Mouse (Mus musculus): Measurements from ENCODE around the gene Fam131a. TPM values are rescaled to one million over a fixed set of nuclear protein-coding genes. Genes with fewer than 3 reads are reported as not detected.

The Fam131a gene
- total and polyA plus RNA-seq, 2 experiments from 2014 or later, result 8.7 to 25.5 TPM

GRCm38 (mm10) chr16:20695622-20696323 is 2.7 kb downstream of the Fam131a start:
- H3K9me3 ChIP-seq (replicated peaks; ENCODE audit: control insufficient read depth, low read length), result no peaks in the 10 kb centered on the region
- no peak for TF ChIP-seq CTCF (IDR thresholded peaks at IDR 0.05; ENCODE audit: low read depth)
- peak; percentile 16; the same call in 1 of the 2 replicates for TF ChIP-seq EP300 (IDR thresholded peaks at IDR 0.05; ENCODE audit: low read depth)
- H3K4me3 ChIP-seq (ENCODE audit: low read depth, low read length), result peak overlapping the region; percentile 35
- ATAC-seq (ENCODE audit: insufficient read depth, low read depth), result peak; percentile 60
- H3K9ac ChIP-seq (replicated peaks; ENCODE audit: low read depth, low read length), result no peak overlapping the region; the same call in 1 of the 2 replicates
- H3K27ac ChIP-seq (ENCODE audit: low read depth), result peak overlapping the region; percentile 63
- peaks cover 30% of the 10 kb centered on the region for H3K36me3 ChIP-seq (replicated peaks; ENCODE audit: control insufficient read depth, insufficient read depth, low read length)
- peak; percentile 73 for DNase-seq (ENCODE audit: low spot score)
- H3K27me3 ChIP-seq (ENCODE audit: control insufficient read depth, insufficient read depth, low read length), result no peaks in the 10 kb centered on the region
- peak overlapping the region; percentile 55 for H3K4me2 ChIP-seq (ENCODE audit: low read depth, low read length)
- H3K4me1 ChIP-seq (ENCODE audit: control insufficient read depth, insufficient read depth), result peaks cover 18% of the 10 kb centered on the region
- WGBS, result 4% methylated on average over 44 of the region's 46 CpGs

GRCm38 (mm10) chr16:20699266-20699665 is 6.2 kb downstream of the Fam131a start:
- ATAC-seq (ENCODE audit: insufficient read depth, low read depth) (no peak), DNase-seq (ENCODE audit: low spot score) (no peak)
- TF ChIP-seq CTCF (IDR thresholded peaks at IDR 0.05; ENCODE audit: low read depth) (no peak), EP300 (IDR thresholded peaks at IDR 0.05; ENCODE audit: low read depth) (no peak)
- Histone ChIP-seq H3K9me3 (replicated peaks; ENCODE audit: control insufficient read depth, low read length) (no peaks in the 10 kb centered on the region), H3K4me2 (ENCODE audit: low read depth, low read length) (no peak overlapping the region), H3K27me3 (ENCODE audit: control insufficient read depth, insufficient read depth, low read length) (no peaks in the 10 kb centered on the region), H3K27ac (ENCODE audit: low read depth) (no peak overlapping the region), H3K36me3 (replicated peaks; ENCODE audit: control insufficient read depth, insufficient read depth, low read length) (peaks cover 24% of the 10 kb centered on the region; the same call in 1 of the 2 replicates), H3K4me1 (ENCODE audit: control insufficient read depth, insufficient read depth) (peaks cover 16% of the 10 kb centered on the region; the same call in 1 of the 2 replicates), H3K4me3 (ENCODE audit: low read depth, low read length) (no peak overlapping the region), H3K9ac (replicated peaks; ENCODE audit: low read depth, low read length) (no peak overlapping the region)
- 67% methylated on average over 5 of the region's 5 CpGs for WGBS

- H3K9me3 ChIP-seq (replicated peaks; ENCODE audit: control insufficient read depth, low read length), result no peaks in the 10 kb centered on the region
- WGBS, result 48% methylated on average over 5 of the region's 5 CpGs
- peaks cover 14% of the 10 kb centered on the region; the same call in 1 of the 2 replicates for H3K4me1 ChIP-seq (ENCODE audit: control insufficient read depth, insufficient read depth)
- H3K4me3 ChIP-seq (ENCODE audit: low read depth, low read length), result no peak overlapping the region
- H3K27me3 ChIP-seq (ENCODE audit: control insufficient read depth, insufficient read depth, low read length), result no peaks in the 10 kb centered on the region
- DNase-seq (ENCODE audit: low spot score) (no peak), ATAC-seq (ENCODE audit: insufficient read depth, low read depth) (no peak)
- peaks cover 24% of the 10 kb centered on the region; the same call in 1 of the 2 replicates for H3K36me3 ChIP-seq (replicated peaks; ENCODE audit: control insufficient read depth, insufficient read depth, low read length)
- no peak overlapping the region for H3K27ac ChIP-seq (ENCODE audit: low read depth)
- H3K9ac ChIP-seq (replicated peaks; ENCODE audit: low read depth, low read length), result no peak overlapping the region
- no peak for TF ChIP-seq CTCF (IDR thresholded peaks at IDR 0.05; ENCODE audit: low read depth)
- no peak for TF ChIP-seq EP300 (IDR thresholded peaks at IDR 0.05; ENCODE audit: low read depth)
- no peak overlapping the region for H3K4me2 ChIP-seq (ENCODE audit: low read depth, low read length)
Observed at GRCm38 (mm10) chr16:20700036-20700435, 7.0 kb downstream of the Fam131a start.

- Histone ChIP-seq H3K36me3 (replicated peaks; ENCODE audit: control insufficient read depth, insufficient read depth, low read length) (peaks cover 24% of the 10 kb centered on the region; the same call in 1 of the 2 replicates), H3K9ac (replicated peaks; ENCODE audit: low read depth, low read length) (no peak overlapping the region), H3K9me3 (replicated peaks; ENCODE audit: control insufficient read depth, low read length) (no peaks in the 10 kb centered on the region), H3K4me3 (ENCODE audit: low read depth, low read length) (no peak overlapping the region), H3K4me2 (ENCODE audit: low read depth, low read length) (no peak overlapping the region), H3K27ac (ENCODE audit: low read depth) (no peak overlapping the region), H3K27me3 (ENCODE audit: control insufficient read depth, insufficient read depth, low read length) (no peaks in the 10 kb centered on the region), H3K4me1 (ENCODE audit: control insufficient read depth, insufficient read depth) (0 out of 2 replicates have a peak, but pooled peaks cover 3% of the 10 kb centered on the region)
- DNase-seq (ENCODE audit: low spot score), result no peak
- no peak for ATAC-seq (ENCODE audit: insufficient read depth, low read depth)
- no peak for TF ChIP-seq CTCF (IDR thresholded peaks at IDR 0.05; ENCODE audit: low read depth)
- no peak for TF ChIP-seq EP300 (IDR thresholded peaks at IDR 0.05; ENCODE audit: low read depth)
- 58% methylated on average over 7 of the region's 7 CpGs for WGBS
Observed at GRCm38 (mm10) chr16:20701316-20701715, 8.3 kb downstream of the Fam131a start.

GRCm38 (mm10) chr16:20701729-20702521 is 8.9 kb downstream of the Fam131a start:
- H3K27me3 ChIP-seq (ENCODE audit: control insufficient read depth, insufficient read depth, low read length), result no peaks in the 10 kb centered on the region
- no peak overlapping the region for H3K27ac ChIP-seq (ENCODE audit: low read depth)
- H3K9ac ChIP-seq (replicated peaks; ENCODE audit: low read depth, low read length), result 0 out of 2 replicates have a peak overlapping the region, but pooled peaks have one; percentile 21
- ATAC-seq (ENCODE audit: insufficient read depth, low read depth) (peak; percentile 6; the same call in 1 of the 2 replicates), DNase-seq (ENCODE audit: low spot score) (no peak)
- TF ChIP-seq CTCF (IDR thresholded peaks at IDR 0.05; ENCODE audit: low read depth) (no peak), EP300 (IDR thresholded peaks at IDR 0.05; ENCODE audit: low read depth) (no peak)
- H3K4me3 ChIP-seq (ENCODE audit: low read depth, low read length), result no peak overlapping the region
- 50% methylated on average over 12 of the region's 12 CpGs for WGBS
- no peak overlapping the region for H3K4me2 ChIP-seq (ENCODE audit: low read depth, low read length)
- 0 out of 2 replicates have a peak, but pooled peaks cover 3% of the 10 kb centered on the region for H3K4me1 ChIP-seq (ENCODE audit: control insufficient read depth, insufficient read depth)
- peaks cover 24% of the 10 kb centered on the region; the same call in 1 of the 2 replicates for H3K36me3 ChIP-seq (replicated peaks; ENCODE audit: control insufficient read depth, insufficient read depth, low read length)
- H3K9me3 ChIP-seq (replicated peaks; ENCODE audit: control insufficient read depth, low read length), result no peaks in the 10 kb centered on the region
